Mouse (Mus musculus): ENCODE data around the gene Plcl1. TPM values are rescaled to one million over a fixed set of nuclear protein-coding genes. Genes with fewer than 3 reads are reported as not detected.

The Plcl1 gene
- polyA plus RNA-seq, 1 experiment from 2014 or later, result 1.6 TPM

DNA sequence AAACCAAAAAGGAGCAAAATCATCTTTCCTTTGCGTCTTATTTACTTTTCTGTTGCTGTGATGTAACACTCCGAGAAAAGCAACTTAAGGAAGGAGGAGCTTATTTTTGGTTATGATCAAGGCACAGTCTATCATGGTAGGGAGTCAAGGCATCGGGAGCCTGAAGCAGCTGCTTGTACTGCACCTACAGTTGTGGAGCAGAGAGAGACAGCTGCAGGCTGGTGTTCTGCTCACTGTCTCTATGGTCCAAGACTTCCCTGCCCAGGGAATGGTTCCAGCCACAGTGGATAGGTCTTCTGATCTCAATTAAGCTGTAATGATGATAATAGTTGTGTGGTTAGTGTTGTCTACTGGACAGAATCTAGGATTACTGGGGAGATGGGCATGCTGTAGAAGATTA, 166.9 kb downstream of the Plcl1 start:
- H3K9ac ChIP-seq, result no peak overlapping the region
- no peaks in the 10 kb centered on the region for H3K4me1 ChIP-seq
- no peaks in the 10 kb centered on the region for H3K27me3 ChIP-seq
- no peak for ATAC-seq (ENCODE audit: insufficient number of reproducible peaks, insufficient read depth, low FRiP score, low TSS enrichment, low read depth)
- no peaks in the 10 kb centered on the region for H3K9me3 ChIP-seq
- H3K27ac ChIP-seq, result no peak overlapping the region
- no peak overlapping the region for H3K4me3 ChIP-seq
- H3K36me3 ChIP-seq, result no peaks in the 10 kb centered on the region
- 86% methylated on average over 3 of the region's 3 CpGs for WGBS
- no peak overlapping the region for H3K4me2 ChIP-seq

DNA sequence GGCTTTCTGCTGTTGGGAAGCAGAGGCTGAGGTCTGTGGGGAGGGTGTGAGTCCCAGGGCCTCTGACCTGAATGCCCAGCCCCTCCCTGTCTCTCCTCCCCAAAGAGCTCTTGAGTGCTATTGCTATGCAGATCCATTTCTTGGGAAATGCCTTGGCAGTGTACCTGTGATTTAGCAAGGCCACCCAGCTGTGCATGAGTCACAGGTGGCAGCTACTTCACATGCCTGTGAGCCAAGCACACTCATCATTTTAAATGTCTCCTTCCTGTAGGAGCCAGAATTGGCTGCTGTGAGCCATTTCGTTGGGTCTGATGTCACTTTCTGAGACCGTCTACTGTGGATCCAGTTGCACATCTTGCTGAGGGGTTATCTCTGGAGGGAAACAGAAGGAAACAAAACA, 170.2 kb downstream of the Plcl1 start:
- no peaks in the 10 kb centered on the region for H3K4me1 ChIP-seq
- H3K27ac ChIP-seq, result no peak overlapping the region
- H3K27me3 ChIP-seq, result no peaks in the 10 kb centered on the region
- no peaks in the 10 kb centered on the region for H3K9me3 ChIP-seq
- no peak for ATAC-seq (ENCODE audit: insufficient number of reproducible peaks, insufficient read depth, low FRiP score, low TSS enrichment, low read depth)
- no peak overlapping the region for H3K4me2 ChIP-seq
- WGBS, result 28% methylated on average over 2 of the region's 2 CpGs
- H3K36me3 ChIP-seq, result no peaks in the 10 kb centered on the region
- no peak overlapping the region for H3K9ac ChIP-seq
- no peak overlapping the region for H3K4me3 ChIP-seq

DNA sequence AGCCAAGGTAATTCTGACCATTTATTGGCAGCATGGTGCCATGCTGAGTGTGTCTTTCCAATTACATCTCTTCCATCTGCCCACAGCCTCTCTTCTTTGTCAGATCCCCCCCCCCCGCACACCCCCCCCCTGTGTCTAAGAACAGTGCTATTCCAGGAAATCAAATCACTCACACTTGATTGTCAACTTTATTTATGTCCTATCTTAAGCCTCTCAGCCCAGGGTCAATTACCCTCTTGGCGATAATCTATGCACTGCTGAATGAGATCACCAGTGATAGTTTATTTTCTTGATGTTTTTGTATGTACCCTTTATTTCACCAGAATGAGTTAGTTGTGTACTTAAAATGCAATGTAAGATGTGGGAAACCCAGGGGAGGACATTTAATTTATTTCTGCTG, 176.0 kb downstream of the Plcl1 start:
- Histone ChIP-seq H3K9me3 (no peaks in the 10 kb centered on the region), H3K4me2 (no peak overlapping the region), H3K27ac (no peak overlapping the region), H3K9ac (no peak overlapping the region), H3K27me3 (no peaks in the 10 kb centered on the region), H3K4me1 (no peaks in the 10 kb centered on the region), H3K4me3 (no peak overlapping the region), H3K36me3 (no peaks in the 10 kb centered on the region)
- 77% methylated on average over 2 of the region's 2 CpGs for WGBS
- ATAC-seq (ENCODE audit: insufficient number of reproducible peaks, insufficient read depth, low FRiP score, low TSS enrichment, low read depth), result no peak

DNA sequence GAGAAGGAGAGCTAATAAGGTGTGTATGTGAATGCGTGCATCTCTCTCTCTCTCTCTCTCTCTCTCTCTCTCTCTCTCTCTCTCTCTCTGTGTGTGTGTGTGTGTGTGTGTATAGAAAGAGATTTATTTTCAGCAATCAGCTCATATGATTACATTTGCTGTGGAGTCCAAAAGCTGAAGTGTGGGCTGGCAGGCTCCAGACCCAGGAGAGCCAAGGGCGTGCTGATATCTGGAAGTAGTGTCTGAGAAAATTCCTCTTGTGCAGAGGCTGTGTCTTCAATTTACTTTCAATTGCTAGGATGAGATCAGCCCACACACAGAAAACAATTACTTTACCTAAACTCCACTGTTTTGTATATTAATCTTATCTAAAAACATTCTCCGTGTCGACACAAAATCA, 179.7 kb downstream of the Plcl1 start:
- Histone ChIP-seq H3K9me3 (no peaks in the 10 kb centered on the region), H3K36me3 (no peaks in the 10 kb centered on the region), H3K27me3 (no peaks in the 10 kb centered on the region), H3K27ac (no peak overlapping the region), H3K9ac (no peak overlapping the region), H3K4me3 (no peak overlapping the region), H3K4me1 (no peaks in the 10 kb centered on the region), H3K4me2 (no peak overlapping the region)
- WGBS, result 80% methylated on average over 4 of the region's 4 CpGs
- ATAC-seq (ENCODE audit: insufficient number of reproducible peaks, insufficient read depth, low FRiP score, low TSS enrichment, low read depth), result no peak

DNA sequence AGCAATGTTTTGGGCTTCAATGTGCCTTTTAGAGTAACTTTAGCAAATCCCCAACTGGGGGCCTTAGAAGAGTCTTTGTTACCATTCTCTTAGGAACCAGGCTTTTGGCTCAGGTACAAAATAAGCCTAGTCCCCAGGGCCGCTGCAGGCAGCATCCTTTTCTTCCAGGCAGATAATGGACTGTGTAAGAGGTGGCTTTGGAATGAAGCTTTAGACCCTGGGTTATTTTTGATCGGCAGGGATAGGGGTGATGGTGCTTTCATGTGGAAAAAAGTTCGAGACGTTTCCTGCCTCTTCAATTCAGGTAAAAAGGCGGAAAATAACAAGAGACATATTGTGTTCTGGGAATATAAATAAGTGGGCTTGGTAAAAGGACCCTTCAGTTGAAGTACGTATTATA, 182.4 kb downstream of the Plcl1 start:
- H3K9ac ChIP-seq, result no peak overlapping the region
- no peak overlapping the region for H3K27ac ChIP-seq
- ATAC-seq (ENCODE audit: insufficient number of reproducible peaks, insufficient read depth, low FRiP score, low TSS enrichment, low read depth), result no peak
- H3K27me3 ChIP-seq, result no peaks in the 10 kb centered on the region
- no peak overlapping the region for H3K4me2 ChIP-seq
- no peaks in the 10 kb centered on the region for H3K36me3 ChIP-seq
- 54% methylated on average over 6 of the region's 6 CpGs for WGBS
- H3K4me1 ChIP-seq, result no peaks in the 10 kb centered on the region
- H3K9me3 ChIP-seq, result no peaks in the 10 kb centered on the region
- no peak overlapping the region for H3K4me3 ChIP-seq

DNA sequence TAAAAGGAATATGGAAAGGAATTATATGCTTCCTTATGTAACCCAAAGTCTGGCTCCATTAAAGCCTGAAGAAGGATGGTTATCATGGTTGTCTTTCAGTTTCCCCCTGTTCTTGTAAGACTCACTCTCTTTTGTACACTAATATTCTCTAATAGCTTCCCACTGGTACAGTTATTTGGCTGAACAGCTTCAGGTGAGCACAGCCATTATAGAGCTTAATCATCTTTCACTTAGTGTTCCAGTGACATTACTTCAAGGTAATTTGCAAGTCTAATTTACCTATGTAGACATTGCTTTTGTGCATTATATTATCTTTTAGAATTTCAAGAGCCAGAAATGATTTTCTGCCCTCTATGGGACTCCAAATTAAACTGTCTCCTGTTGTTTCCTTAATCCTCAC, 184.3 kb downstream of the Plcl1 start:
- Histone ChIP-seq H3K36me3 (no peaks in the 10 kb centered on the region), H3K4me2 (no peak overlapping the region), H3K9me3 (no peaks in the 10 kb centered on the region), H3K4me1 (no peaks in the 10 kb centered on the region), H3K4me3 (no peak overlapping the region), H3K27ac (no peak overlapping the region), H3K27me3 (no peaks in the 10 kb centered on the region), H3K9ac (no peak overlapping the region)
- no peak for ATAC-seq (ENCODE audit: insufficient number of reproducible peaks, insufficient read depth, low FRiP score, low TSS enrichment, low read depth)

DNA sequence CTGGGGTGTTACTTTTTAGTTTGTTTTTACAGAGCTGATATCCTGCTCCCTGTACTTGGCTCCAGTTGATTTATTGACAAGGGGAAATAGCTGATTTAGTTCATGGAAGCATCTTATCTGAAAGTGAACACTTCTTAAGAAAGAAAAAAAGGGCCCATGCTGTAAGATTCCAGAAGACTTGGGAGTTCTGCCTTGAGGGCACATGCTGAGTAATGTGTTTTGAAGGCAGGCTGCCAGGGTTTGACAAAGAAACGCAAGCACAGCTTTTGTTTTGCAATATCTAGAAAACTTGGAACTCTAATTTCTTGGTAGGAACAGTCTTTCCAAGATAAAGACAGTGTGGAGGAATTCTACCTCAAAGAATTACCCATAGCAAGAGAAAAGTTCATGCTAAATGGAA, 194.8 kb downstream of the Plcl1 start:
- H3K27ac ChIP-seq, result no peak overlapping the region
- H3K9me3 ChIP-seq, result no peaks in the 10 kb centered on the region
- H3K4me1 ChIP-seq, result no peaks in the 10 kb centered on the region
- H3K36me3 ChIP-seq, result no peaks in the 10 kb centered on the region
- WGBS, result 60% methylated on average over 1 of the region's 1 CpGs
- no peak for ATAC-seq (ENCODE audit: insufficient number of reproducible peaks, insufficient read depth, low FRiP score, low TSS enrichment, low read depth)
- H3K9ac ChIP-seq, result no peak overlapping the region
- H3K27me3 ChIP-seq, result no peaks in the 10 kb centered on the region
- no peak overlapping the region for H3K4me2 ChIP-seq
- no peak overlapping the region for H3K4me3 ChIP-seq

DNA sequence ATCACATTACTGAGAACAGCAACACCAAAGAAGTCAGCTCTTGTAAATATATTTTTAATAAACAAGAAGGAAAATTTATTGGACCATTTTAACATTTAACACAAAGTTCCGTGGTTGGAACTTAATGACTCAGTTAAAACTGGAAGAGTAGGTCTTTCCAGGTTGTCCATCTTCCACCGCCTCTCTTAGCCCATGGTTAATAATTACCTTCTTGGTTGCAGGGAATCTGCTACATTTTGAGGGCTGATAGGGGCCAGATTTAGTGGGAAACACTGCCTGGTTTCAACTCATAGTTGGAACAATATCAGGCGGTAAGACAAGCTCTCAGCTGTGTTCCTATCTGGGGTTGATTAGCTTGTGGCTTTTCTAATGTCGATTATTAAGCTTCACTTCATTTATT, 198.9 kb downstream of the Plcl1 start:
- no peaks in the 10 kb centered on the region for H3K9me3 ChIP-seq
- no peak for ATAC-seq (ENCODE audit: insufficient number of reproducible peaks, insufficient read depth, low FRiP score, low TSS enrichment, low read depth)
- no peaks in the 10 kb centered on the region for H3K36me3 ChIP-seq
- 86% methylated on average over 4 of the region's 4 CpGs for WGBS
- H3K27me3 ChIP-seq, result no peaks in the 10 kb centered on the region
- no peaks in the 10 kb centered on the region for H3K4me1 ChIP-seq
- no peak overlapping the region for H3K4me3 ChIP-seq
- no peak overlapping the region for H3K9ac ChIP-seq
- H3K27ac ChIP-seq, result no peak overlapping the region
- no peak overlapping the region for H3K4me2 ChIP-seq

DNA sequence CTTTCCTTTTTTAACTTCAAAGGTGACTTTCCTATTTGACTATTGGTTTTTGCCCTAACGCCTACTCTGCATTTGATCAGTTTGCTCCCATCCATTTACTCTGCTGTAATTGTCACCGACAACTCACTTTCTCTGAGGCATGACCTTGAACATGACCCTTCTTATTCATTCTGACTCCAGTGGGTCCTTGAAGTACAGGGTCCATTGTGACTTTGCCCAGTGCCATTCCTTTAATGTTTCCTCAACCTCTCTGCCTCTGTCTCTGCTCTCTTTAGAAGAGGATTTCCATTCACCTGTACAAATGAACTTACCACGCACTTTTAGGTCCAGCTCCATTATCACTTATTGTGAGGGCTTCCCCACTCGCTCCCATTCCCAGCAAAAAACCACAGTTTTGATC, 199.7 kb downstream of the Plcl1 start:
- Histone ChIP-seq H3K36me3 (no peaks in the 10 kb centered on the region), H3K4me2 (no peak overlapping the region), H3K4me1 (no peaks in the 10 kb centered on the region), H3K9ac (no peak overlapping the region), H3K27me3 (no peaks in the 10 kb centered on the region), H3K27ac (no peak overlapping the region), H3K9me3 (no peaks in the 10 kb centered on the region), H3K4me3 (no peak overlapping the region)
- WGBS, result 81% methylated on average over 4 of the region's 4 CpGs
- ATAC-seq (ENCODE audit: insufficient number of reproducible peaks, insufficient read depth, low FRiP score, low TSS enrichment, low read depth), result no peak

DNA sequence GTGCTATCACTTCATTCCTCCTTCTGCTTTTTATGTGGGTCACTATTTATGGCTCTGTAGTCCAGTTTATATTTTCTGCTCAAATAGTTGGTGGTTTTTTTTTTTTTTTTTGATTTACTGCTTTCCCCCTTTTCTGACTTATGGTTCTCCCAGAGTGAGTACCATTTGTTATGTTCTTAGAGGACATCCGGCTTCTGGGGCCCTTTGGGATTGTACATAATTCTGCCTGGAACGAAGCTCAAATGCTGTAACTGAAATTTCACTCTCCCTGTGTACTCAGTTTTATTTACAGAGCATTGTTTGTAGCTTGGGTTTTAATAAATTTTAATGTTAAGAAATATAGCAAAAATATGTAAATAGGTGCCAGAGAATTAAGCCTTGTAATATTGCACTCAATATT, 200.2 kb downstream of the Plcl1 start:
- no peaks in the 10 kb centered on the region for H3K27me3 ChIP-seq
- ATAC-seq (ENCODE audit: insufficient number of reproducible peaks, insufficient read depth, low FRiP score, low TSS enrichment, low read depth), result no peak
- no peak overlapping the region for H3K9ac ChIP-seq
- no peaks in the 10 kb centered on the region for H3K4me1 ChIP-seq
- no peak overlapping the region for H3K27ac ChIP-seq
- no peaks in the 10 kb centered on the region for H3K9me3 ChIP-seq
- no peak overlapping the region for H3K4me2 ChIP-seq
- H3K36me3 ChIP-seq, result no peaks in the 10 kb centered on the region
- 79% methylated on average over 2 of the region's 2 CpGs for WGBS
- no peak overlapping the region for H3K4me3 ChIP-seq

DNA sequence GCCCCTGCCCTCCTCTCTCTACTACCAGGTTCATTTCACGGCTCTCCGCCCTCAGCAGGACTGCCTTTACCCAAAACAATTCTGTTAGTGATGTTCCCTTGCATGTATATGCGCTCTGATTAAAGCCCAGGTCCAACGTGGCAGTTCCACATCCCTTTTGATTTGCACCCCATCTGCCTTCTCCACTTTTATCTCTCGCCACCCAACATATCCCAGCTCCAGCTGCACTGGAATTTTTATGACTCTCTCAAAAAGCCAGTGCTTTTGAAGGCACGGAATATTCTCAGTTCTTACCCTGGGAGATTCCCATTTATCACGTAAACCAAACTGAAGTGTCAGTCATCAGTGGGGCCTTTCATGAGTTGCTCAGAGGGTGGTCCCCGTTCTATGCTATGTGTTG, 200.7 kb downstream of the Plcl1 start:
- Histone ChIP-seq H3K9me3 (no peaks in the 10 kb centered on the region), H3K4me1 (no peaks in the 10 kb centered on the region), H3K36me3 (no peaks in the 10 kb centered on the region), H3K4me2 (no peak overlapping the region), H3K27me3 (no peaks in the 10 kb centered on the region), H3K27ac (no peak overlapping the region), H3K9ac (no peak overlapping the region), H3K4me3 (no peak overlapping the region)
- 79% methylated on average over 8 of the region's 8 CpGs for WGBS
- no peak for ATAC-seq (ENCODE audit: insufficient number of reproducible peaks, insufficient read depth, low FRiP score, low TSS enrichment, low read depth)

DNA sequence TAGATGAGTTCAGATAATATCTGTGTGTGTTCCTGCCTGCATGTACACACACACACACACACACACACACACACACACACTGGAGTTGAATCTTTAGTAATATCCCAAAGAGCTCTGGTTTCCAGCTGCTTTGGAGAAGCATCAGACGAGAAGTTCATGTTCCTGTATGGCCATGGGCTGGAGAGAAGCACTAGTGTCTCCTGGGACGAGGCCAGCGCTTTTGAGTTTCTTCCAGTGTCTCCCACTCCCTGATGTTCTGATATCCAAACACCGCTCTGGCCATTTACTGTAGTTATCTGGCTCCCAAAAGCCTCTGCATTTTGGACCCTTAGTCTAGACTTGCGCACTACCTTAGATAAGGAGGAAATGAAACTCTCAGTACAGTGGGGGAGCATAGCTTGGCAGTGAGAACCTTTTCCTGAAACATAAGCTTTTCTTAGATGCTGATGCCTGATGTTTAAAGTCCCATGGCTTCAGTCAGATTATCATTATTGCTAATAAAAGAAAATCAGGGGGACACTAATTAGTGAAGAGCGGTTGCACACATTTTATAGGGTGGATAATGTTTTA, 207.1 kb downstream of the Plcl1 start:
- H3K4me2 ChIP-seq, result no peak overlapping the region
- 0 out of 2 replicates have a peak, but pooled peaks cover 5% of the 10 kb centered on the region for H3K4me1 ChIP-seq
- H3K27me3 ChIP-seq, result no peaks in the 10 kb centered on the region
- 88% methylated on average over 6 of the region's 6 CpGs for WGBS
- no peak for ATAC-seq (ENCODE audit: insufficient number of reproducible peaks, insufficient read depth, low FRiP score, low TSS enrichment, low read depth)
- H3K9ac ChIP-seq, result no peak overlapping the region
- H3K27ac ChIP-seq, result no peak overlapping the region
- H3K4me3 ChIP-seq, result no peak overlapping the region
- no peaks in the 10 kb centered on the region for H3K9me3 ChIP-seq
- H3K36me3 ChIP-seq, result no peaks in the 10 kb centered on the region

DNA sequence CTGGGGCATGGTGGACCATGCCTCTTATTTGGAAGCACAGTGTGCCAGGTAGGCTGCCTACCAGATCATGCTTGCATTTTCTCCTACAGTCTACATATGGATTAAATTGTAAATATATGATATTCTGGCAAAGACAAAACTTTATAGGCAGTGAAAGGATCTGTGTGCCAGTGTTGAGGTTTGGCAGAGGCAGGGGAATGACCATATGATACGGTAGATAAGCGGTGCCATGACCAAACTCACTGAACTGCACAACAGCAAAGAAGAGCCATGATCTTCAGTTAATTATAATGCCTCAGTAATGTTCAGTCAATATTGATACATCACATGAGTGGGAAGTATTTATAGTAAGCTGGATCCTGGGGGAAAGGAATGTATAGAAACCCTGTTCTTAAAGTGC, 212.1 kb downstream of the Plcl1 start:
- no peak overlapping the region for H3K9ac ChIP-seq
- H3K4me2 ChIP-seq, result no peak overlapping the region
- ATAC-seq (ENCODE audit: insufficient number of reproducible peaks, insufficient read depth, low FRiP score, low TSS enrichment, low read depth), result no peak
- peaks cover 15% of the 10 kb centered on the region; the same call in 1 of the 2 replicates for H3K4me1 ChIP-seq
- no peak overlapping the region for H3K4me3 ChIP-seq
- H3K9me3 ChIP-seq, result no peaks in the 10 kb centered on the region
- no peak overlapping the region for H3K27ac ChIP-seq
- no peaks in the 10 kb centered on the region for H3K36me3 ChIP-seq
- 78% methylated on average over 2 of the region's 2 CpGs for WGBS
- no peaks in the 10 kb centered on the region for H3K27me3 ChIP-seq
